Mouse (Mus musculus): Measurements from ENCODE around the gene Eid2b. TPM values are rescaled to one million over a fixed set of nuclear protein-coding genes. Genes with fewer than 3 reads are reported as not detected.

The Eid2b gene
- 1 to 10 TPM; 6.0 to 7.1 TPM for total RNA-seq (2023)

GRCm38 (mm10) chr7:28277615-28278278 is at the start of gene Eid2b:
TSS of gene Eid2b (plus strand) at chr7:28277739.

DNA sequence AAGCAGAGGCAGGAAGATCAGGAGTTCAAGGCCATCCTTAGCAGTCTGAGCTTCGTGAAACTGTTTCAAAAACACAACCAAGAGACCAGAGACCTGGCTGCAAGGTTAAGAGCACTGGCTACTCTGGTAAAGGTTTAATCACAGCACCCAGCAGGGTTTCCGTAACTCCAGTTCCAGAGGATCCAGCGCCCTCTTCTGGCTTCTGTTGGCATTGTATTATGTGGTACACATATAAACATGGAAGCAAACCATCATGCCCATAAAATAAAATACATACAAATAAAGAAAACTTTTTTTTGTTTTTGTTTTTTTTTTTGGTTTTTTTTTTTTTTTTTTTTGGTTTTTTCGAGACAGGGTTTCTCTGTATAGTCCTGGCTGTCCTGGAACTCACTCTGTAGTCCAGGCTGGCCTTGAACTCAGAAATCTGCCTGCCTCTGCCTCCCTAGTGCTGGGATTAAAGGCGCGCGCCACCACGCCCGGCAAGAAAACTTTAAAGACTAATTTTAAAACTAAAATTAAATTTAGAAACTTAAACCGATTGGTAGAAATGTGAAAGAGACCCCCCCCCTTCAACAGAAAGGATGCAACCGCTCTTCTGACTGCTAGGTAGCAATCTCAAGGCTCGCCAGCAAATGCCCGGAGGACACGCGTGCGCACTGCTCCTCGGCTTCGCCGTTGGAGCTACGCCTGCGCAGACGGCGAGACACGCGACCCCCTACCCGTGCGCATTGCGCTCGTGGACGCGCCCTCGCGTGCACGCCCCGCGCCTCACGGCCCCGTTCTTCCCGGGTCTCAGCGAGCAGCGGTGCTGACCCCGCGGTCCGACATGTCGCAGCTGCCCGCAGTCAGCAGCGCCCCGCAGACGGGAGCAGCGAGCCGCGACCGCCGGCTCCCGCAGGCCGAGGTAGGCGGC is 10.2 kb upstream of the Eid2b start, which contains the start of gene Eid2:
Gene Eid2, plus strand, starts transcription at position 753 of the 913 bp plus-strand sequence.

DNA sequence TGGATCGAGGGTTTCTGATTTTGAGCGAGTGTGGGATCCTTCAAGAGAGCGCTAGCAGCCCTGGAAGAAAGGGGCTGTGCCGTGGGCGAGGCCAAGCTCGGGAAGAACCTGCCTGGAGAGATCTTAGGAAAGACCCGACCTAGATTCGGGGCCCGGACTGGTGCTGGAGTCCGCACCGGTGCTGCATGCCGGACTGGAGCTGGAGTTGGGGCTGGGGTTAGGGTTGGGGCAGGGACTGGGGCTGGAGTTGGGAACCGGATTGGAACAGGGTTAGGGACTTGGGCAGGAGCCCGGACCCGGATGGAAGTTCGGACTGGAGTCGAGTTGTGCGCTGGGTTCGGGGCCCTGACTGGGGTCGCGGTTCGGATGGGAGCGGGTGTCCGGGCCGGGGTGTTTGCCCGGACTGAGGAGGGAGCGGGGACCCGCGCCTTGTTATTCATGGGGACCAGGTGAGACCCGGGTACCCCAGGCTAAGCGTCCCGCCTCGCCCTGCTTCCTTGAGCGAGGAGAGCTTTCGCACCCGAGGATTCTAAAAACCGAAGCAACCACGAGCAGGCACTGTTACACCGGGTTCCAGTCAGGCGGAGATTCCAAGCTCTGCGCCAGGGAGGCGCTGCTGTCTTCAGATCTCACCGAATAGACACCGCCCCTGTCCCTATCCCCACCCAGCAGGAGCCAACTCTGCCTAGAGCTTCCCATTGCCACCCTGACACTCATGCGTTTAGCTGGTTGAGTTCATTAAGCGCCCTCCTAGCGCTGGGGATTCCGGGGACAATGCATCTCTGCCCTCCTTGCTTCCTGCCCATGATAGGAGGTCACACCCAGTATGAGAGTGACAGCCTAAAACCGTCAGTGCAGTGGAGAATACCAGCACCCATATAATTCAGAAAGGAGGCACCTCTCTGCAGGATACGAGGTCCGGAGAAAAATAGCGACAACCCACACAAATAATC is 13.4 kb downstream of the Eid2b start, which contains the start of gene Selenov:
Gene Selenov, minus strand, starts transcription at position 549 of the 953 bp plus-strand sequence.

DNA sequence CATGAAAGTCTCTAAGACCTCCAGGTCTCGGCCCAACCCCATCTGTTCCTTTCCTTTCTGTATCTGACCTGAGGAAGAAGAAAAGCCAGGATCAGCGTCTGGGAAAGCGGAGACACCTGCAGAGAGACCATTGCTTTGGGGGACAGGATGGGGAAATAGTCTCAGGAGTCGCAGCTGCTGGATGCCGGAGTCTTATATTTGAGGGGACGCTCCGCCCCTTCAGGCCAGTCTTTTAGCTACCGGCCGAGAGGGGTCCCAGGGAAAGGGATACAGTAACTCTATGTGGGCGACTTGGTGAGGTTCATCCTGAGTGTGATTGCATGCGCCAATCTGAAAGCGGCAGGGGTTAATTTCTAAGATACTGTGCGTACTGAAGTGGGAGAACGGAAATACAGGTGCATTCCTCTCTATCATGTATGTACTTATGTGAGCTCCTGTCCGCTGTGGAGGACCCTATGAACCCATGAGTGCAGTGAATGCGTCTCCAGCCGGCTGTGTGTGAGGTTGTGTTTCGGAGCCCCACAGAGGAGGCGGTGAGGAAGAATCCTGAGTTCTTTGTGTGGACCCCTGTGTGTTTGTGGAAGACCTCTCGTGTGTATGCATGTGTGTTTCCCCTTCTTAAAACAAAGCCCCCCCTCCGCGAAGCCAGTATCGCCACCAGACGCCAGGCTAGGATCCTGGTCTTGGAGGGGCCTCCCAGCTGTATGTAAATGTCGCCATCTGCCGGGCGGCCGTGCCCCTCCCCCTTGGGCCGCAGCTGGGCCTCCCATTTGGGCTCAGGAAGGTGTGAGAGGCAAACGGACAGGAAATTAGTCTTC is 24.3 kb downstream of the Eid2b start, which contains the start of gene Dll3:
Gene Dll3, minus strand, starts transcription at position 623 of the 818 bp plus-strand sequence.

DNA sequence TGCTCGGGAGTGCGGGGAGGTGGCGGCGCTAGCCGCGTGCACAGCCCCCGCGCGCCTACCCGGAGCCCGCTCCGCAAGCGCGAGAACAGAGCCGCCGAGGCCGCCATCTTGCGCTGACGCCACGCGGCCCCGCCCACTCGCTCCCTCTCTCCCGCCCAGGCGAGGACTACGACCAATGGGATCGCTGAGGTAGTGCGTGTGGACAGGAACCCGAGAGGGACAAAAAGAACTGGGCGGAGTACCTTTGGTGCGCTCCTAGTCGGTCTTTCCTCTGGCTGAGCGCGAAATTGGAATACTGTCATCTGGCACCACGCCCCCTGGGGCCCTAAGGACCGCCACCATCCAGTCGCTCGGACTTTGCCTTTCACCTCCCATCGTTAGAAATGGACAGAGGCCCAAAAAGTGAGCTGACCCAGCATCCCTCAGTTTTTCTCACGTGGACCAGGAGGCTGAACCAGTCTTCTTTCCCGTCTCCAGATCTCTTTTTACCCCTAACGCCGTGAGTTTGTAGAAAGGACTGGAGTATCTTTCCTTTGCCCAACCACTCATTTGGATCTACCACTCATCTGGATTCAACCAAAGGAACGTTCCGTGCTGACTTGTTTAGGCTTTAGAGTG is 34.5 kb downstream of the Eid2b start, which contains the start of gene Timm50:
Gene Timm50, minus strand, starts transcription at position 147 of the 618 bp plus-strand sequence.

Other genes with a start within 250 kb of the Eid2b start
- 10 to 100 TPM; 78.9 to 80.8 TPM for gene Psmc4, start 227.6 kb upstream of the Eid2b start, total RNA-seq (2023)
- not detected for gene Fcgbp, start 206.5 kb upstream of the Eid2b start, total RNA-seq (2023)
- not detected for gene 9530053A07Rik, start 148.3 kb upstream of the Eid2b start, total RNA-seq (2023)
- 100 to 1,000 TPM; 127 to 139 TPM for gene Fbl, start 108.0 kb upstream of the Eid2b start, total RNA-seq (2023)
- gene Dyrk1b, start 98.3 kb upstream of the Eid2b start, total RNA-seq (2023): 10 to 100 TPM; 14.8 to 15.4 TPM
- 1 to 10 TPM; 1.6 to 2.3 TPM for gene Eid2, start 9.9 kb upstream of the Eid2b start, total RNA-seq (2023)
- not detected for gene Selenov, start 13.4 kb downstream of the Eid2b start, total RNA-seq (2023)
- not detected for gene Dll3, start 24.5 kb downstream of the Eid2b start, total RNA-seq (2023)
- 10 to 100 TPM; 28.9 to 29.0 TPM for gene Timm50, start 34.3 kb downstream of the Eid2b start, total RNA-seq (2023)
- 100 to 1,000 TPM; 118 to 123 TPM for gene Supt5, start 61.0 kb downstream of the Eid2b start, total RNA-seq (2023)
- gene Rps16, start 72.9 kb downstream of the Eid2b start, total RNA-seq (2023): 1,000 to 10,000 TPM; 1,784 to 1,904 TPM
- 10 to 100 TPM; 38.7 to 42.8 TPM for gene Plekhg2, start 94.9 kb downstream of the Eid2b start, total RNA-seq (2023)
- 1,000 to 10,000 TPM; 3,101 to 3,326 TPM for gene Zfp36, start 102.5 kb downstream of the Eid2b start, total RNA-seq (2023)
- 10 to 100 TPM; 15.0 to 18.4 TPM for gene Med29, start 115.0 kb downstream of the Eid2b start, total RNA-seq (2023)
- 100 to 1,000 TPM; 153 to 188 TPM for gene Paf1, start 115.2 kb downstream of the Eid2b start, total RNA-seq (2023)
- gene Gmfg, start 159.7 kb downstream of the Eid2b start, total RNA-seq (2023): 100 to 1,000 TPM; 265 to 280 TPM
- gene Lrfn1, start 174.2 kb downstream of the Eid2b start, total RNA-seq (2023): 10 to 100 TPM; 10.6 to 17.6 TPM
- gene Ifnl2, start 232.7 kb downstream of the Eid2b start, total RNA-seq (2023): not detected
- gene Ifnl3, start 245.1 kb downstream of the Eid2b start, total RNA-seq (2023): not detected